Mouse (Mus musculus): ENCODE measurements around the gene Ctag2. TPM values are rescaled to one million over a fixed set of nuclear protein-coding genes. Genes with fewer than 3 reads are reported as not detected.

Gene Ctag2
- not detected in 2 replicates for polyA plus RNA-seq (2015; fragmentation: Nextera tagmentation; extraction: Ambion mirVana)

DNA sequence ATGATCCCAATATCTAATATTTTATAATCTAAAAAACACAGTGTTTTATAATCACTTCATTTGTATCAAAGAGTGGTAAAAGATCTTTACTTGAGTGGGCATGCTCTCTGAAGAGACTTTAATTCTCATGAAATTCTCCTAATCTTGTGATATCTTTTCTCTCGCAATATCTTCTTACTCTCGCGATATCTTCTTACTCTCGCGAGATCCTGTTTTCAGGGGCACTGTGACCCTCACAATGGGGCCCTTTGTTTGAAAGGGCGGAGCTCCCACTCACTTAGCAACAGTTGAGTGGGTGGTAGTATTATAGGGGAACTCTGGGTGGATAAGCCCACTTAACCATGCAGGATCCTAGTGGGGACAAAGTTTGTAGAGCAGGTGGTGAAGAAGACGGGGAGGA lies at the start of gene Ctag2:
Gene Ctag2, plus strand, starts transcription at position 301 of the 400 bp plus-strand sequence.
- H3K4me3 ChIP-seq (ENCODE audit: low read depth, low read length): no peak within 1 kb of the TSS
- H3K27ac ChIP-seq (ENCODE audit: low read length): no peak within 1 kb of the TSS
- H3K4me1 ChIP-seq (ENCODE audit: insufficient read depth, low read depth, low read length): no peaks in the 10 kb centered on the region
- H3K36me3 ChIP-seq (ENCODE audit: insufficient read depth, low read length): no peaks in the 10 kb centered on the region
- H3K4me2 ChIP-seq (replicated peaks; ENCODE audit: low read depth, low read length): no peak within 1 kb of the TSS
- TF ChIP-seq EP300 (IDR thresholded peaks at IDR 0.05): no peak
- WGBS: 84% methylated on average over 7 of the region's 7 CpGs
- no peak for DNase-seq (ENCODE audit: low spot score)
- ATAC-seq: no peak
- no peaks in the 10 kb centered on the region for H3K9me3 ChIP-seq (ENCODE audit: low read length)
- no peaks in the 10 kb centered on the region for H3K27me3 ChIP-seq (replicated peaks; ENCODE audit: insufficient read depth, low read length)
- no peak within 1 kb of the TSS for H3K9ac ChIP-seq (replicated peaks; ENCODE audit: low read depth)
